Mouse (Mus musculus): ENCODE measurements around the gene Serpinb6d.

The Serpinb6d gene

GRCm38 (mm10) chr13:33661105-33661504, at the start of gene Serpinb6d:
Gene Serpinb6d, plus strand, starts transcription at chr13:33661405.
- DNase-seq (ENCODE audit: low read depth, low spot score): no peak

- DNase-seq (ENCODE audit: low read depth, low spot score): no peak
These were observed 38.3 kb upstream of the Serpinb6d start for GRCm38 (mm10) chr13:33622921-33623320.

GRCm38 (mm10) chr13:33642540-33642939, 18.7 kb upstream of the Serpinb6d start:
- no peak for DNase-seq (ENCODE audit: low read depth, low spot score)

GRCm38 (mm10) chr13:33662550-33662949, 1.3 kb downstream of the Serpinb6d start:
- no peak for DNase-seq (ENCODE audit: low read depth, low spot score)

- no peak for DNase-seq (ENCODE audit: low read depth, low spot score)
These were observed 59.1 kb downstream of the Serpinb6d start for GRCm38 (mm10) chr13:33720296-33720695.

Measured in 3T3-L1 (cell line).